Mouse (Mus musculus) liver, postnatal 0 days (tissue): ENCODE results near the gene Tmem86a. TPM values are rescaled to one million over a fixed set of nuclear protein-coding genes. Genes with fewer than 3 reads are reported as not detected.

Source experiments
- ATAC-seq: fragments of 200-750 bp; cut with Nextera tagmentation; 2 replicates; pipeline ENCODE4 v1.8.0; 2017; ENCODE audit warnings: mild to moderate bottlenecking, moderate library complexity
- DNase-seq: peaks from one replicate; pipeline ENCODE4 v3.0.0-alpha.2; 2016
- H3K27ac ChIP-seq: fragments of 300-500 bp; sonication (generic); 2 replicates; pipeline ENCODE4 v1.5.1; 2014; ENCODE audit warnings: antibody characterized with exemption, moderate library complexity, mild to moderate bottlenecking, low read depth
- H3K27me3 ChIP-seq: fragments of 300-500 bp; sonication (generic); 2 replicates; pipeline ENCODE4 v1.6.1; 2014; ENCODE audit warnings: low read length, control low read depth, mixed read lengths; ENCODE audit not compliant: insufficient read depth
- H3K36me3 ChIP-seq: fragments of 300-500 bp; sonication (generic); replicated peaks from 2 replicates; pipeline ENCODE4 v1.6.1; 2014; ENCODE audit warnings: mild to moderate bottlenecking, control low read depth, low read length, moderate library complexity, mixed read lengths; ENCODE audit not compliant: insufficient read depth
- H3K4me1 ChIP-seq: fragments of 300-500 bp; sonication (generic); 2 replicates; pipeline ENCODE4 v1.6.1; 2014; ENCODE audit warnings: antibody characterized with exemption, mild to moderate bottlenecking, control low read depth; ENCODE audit not compliant: insufficient read depth
- H3K4me2 ChIP-seq: fragments of 300-500 bp; sonication (generic); 2 replicates; pipeline ENCODE4 v1.6.1; 2014; ENCODE audit warnings: low read depth, mild to moderate bottlenecking, low read length, moderate library complexity, mixed read lengths
- H3K4me3 ChIP-seq: fragments of 300-500 bp; sonication (generic); 2 replicates; pipeline ENCODE4 v1.5.1; 2014; ENCODE audit warnings: low read depth, low read length
- H3K9ac ChIP-seq: fragments of 300-500 bp; sonication (generic); replicated peaks from 2 replicates; pipeline ENCODE4 v1.6.1; 2014; ENCODE audit warnings: mild to moderate bottlenecking, moderate library complexity
- H3K9me3 ChIP-seq: fragments of 300-500 bp; sonication (generic); 2 replicates; pipeline ENCODE4 v1.6.1; 2016; ENCODE audit warnings: mild to moderate bottlenecking, control low read depth, low read length, mixed read lengths
- CTCF ChIP-seq: sonication (generic); IDR thresholded peaks from 2 replicates; pipeline ENCODE4 v1.5.1; 2016; ENCODE audit warnings: antibody characterized with exemption, low read depth
- EP300 ChIP-seq: IDR thresholded peaks from 2 replicates; pipeline ENCODE4 v1.6.1; 2016; ENCODE audit warnings: antibody characterized with exemption, low read depth, mild to moderate bottlenecking
- WGBS: fragments of 180-500 bp; shearing (Covaris S2); extraction: QIAGEN DNeasy Blood & Tissue Kit; methylation state at CpG from one replicate; pipeline ENCODE4 v1.1.7; 2014; ENCODE audit not compliant: insufficient replicate concordance; 5-methylcytosine and 5-hydroxymethylcytosine counted together
- polyA plus RNA-seq: library from polyadenylated mRNA; unstranded; fragments of >200 nt; fragmentation: Nextera tagmentation; extraction: Ambion mirVana; gene quantifications from 2 replicates; pipeline ENCODE4 v1.2.1, GENCODE M21; 2015

Gene Tmem86a
- polyA plus RNA-seq, 1 experiment from 2014 or later: 35.6 TPM

DNA sequence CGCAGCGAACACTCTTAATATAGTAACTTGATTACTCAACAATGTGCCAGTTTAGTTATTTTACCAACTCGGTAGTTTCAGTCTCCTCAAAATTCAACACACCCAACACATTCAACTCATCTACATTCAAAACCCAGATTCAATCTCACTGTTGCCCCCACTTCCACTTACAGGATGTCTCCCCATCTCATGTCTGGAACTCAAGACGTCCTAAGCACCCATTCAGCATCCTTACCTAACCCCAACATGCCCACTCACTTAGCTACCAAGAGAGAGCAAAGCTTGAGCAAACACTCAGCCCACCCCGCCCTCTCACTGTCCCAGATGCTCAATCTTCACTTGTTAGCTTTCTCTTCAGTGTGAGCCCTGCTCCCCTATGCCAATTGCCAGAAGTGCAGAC lies 11.2 kb downstream of the Tmem86a start:
- Histone ChIP-seq H3K9ac (no peak overlapping the region), H3K9me3 (no peaks in the 10 kb centered on the region), H3K4me1 (peaks cover 11% of the 10 kb centered on the region), H3K36me3 (no peaks in the 10 kb centered on the region), H3K27ac (no peak overlapping the region), H3K27me3 (no peaks in the 10 kb centered on the region), H3K4me2 (no peak overlapping the region), H3K4me3 (no peak overlapping the region)
- 45% methylated on average over 5 of the region's 5 CpGs for WGBS
- DNase-seq (no peak), ATAC-seq (no peak)
- TF ChIP-seq EP300: no peak
- TF ChIP-seq CTCF: no peak

DNA sequence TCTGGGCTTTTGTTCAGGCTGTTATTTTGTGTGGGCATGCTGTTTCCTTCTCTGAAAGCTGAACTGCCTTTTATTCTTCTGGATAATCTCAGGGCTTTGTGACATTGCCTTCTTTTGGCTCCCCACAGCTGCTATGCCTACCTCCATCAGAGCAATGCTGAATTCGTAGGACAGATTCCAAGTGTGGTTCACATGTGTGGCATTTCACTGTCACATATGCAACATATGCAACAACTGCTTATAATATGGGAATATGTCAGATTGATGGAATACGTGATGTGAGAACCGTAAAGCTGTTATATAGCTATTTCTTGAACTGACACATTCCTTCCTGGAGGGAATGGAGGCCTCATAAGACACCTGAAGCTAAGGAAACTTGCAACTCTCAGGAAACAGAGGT lies 16.5 kb downstream of the Tmem86a start:
- no peak for TF ChIP-seq CTCF
- no peak for TF ChIP-seq EP300
- Histone ChIP-seq H3K9me3 (no peaks in the 10 kb centered on the region), H3K4me3 (no peak overlapping the region), H3K4me1 (peaks cover 3% of the 10 kb centered on the region; the same call in 1 of the 2 replicates), H3K27ac (no peak overlapping the region), H3K4me2 (no peak overlapping the region), H3K9ac (no peak overlapping the region), H3K36me3 (no peaks in the 10 kb centered on the region), H3K27me3 (no peaks in the 10 kb centered on the region)
- 78% methylated on average over 3 of the region's 3 CpGs for WGBS
- ATAC-seq (no peak), DNase-seq (no peak)

DNA sequence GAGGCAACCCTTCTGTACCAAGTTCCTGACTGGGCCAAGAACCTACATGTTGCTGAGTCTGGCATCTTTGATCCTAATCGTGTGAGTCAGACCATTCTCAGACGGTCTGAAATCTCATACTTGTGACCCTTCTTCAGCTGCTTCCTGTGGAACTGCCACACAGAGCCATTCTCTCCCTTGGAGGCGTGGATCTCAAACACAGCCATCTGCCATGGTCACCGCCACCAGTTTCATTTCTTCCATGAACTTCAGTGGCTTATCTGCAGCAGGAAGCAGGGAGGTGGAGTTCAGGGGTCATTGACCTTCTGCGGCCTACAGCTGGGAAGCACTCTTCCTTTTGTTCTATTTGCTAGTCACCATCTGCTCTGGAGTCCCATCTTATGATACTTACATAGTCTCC lies 17.5 kb downstream of the Tmem86a start:
- TF ChIP-seq CTCF (no peak), EP300 (no peak)
- Histone ChIP-seq H3K4me2 (no peak overlapping the region), H3K9ac (no peak overlapping the region), H3K27ac (no peak overlapping the region), H3K4me1 (peaks cover 4% of the 10 kb centered on the region), H3K9me3 (no peaks in the 10 kb centered on the region), H3K27me3 (no peaks in the 10 kb centered on the region), H3K4me3 (no peak overlapping the region), H3K36me3 (no peaks in the 10 kb centered on the region)
- WGBS: 43% methylated on average over 5 of the region's 5 CpGs
- peak; percentile 58 for ATAC-seq
- DNase-seq: peak; percentile 34

DNA sequence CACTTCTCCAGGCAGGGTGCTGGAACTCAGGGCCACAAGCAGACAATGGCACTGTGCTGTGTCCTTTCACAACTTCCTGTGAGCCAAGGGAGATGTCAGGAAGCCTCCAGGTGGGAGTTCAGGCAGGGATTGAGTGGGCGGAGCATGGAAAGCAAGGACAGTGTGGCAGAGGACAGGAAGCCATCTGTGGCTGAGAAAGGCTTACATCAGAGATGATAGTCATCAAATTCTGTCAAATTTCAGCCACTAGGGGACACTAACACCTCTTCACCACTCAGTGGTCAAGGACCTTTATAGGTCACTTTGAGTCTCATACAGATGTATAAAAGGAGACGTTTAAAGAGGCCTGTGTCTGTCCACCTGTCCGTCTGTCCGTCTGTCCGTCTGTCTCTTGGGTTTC lies 22.1 kb downstream of the Tmem86a start:
- DNase-seq (no peak), ATAC-seq (peak; percentile 50)
- Histone ChIP-seq H3K27me3 (no peaks in the 10 kb centered on the region), H3K27ac (no peak overlapping the region), H3K9ac (no peak overlapping the region), H3K36me3 (no peaks in the 10 kb centered on the region), H3K4me1 (peaks cover 10% of the 10 kb centered on the region), H3K9me3 (no peaks in the 10 kb centered on the region), H3K4me3 (no peak overlapping the region), H3K4me2 (no peak overlapping the region)
- peak; percentile 60 for TF ChIP-seq CTCF
- TF ChIP-seq EP300: no peak
- 72% methylated on average over 5 of the region's 5 CpGs for WGBS

DNA sequence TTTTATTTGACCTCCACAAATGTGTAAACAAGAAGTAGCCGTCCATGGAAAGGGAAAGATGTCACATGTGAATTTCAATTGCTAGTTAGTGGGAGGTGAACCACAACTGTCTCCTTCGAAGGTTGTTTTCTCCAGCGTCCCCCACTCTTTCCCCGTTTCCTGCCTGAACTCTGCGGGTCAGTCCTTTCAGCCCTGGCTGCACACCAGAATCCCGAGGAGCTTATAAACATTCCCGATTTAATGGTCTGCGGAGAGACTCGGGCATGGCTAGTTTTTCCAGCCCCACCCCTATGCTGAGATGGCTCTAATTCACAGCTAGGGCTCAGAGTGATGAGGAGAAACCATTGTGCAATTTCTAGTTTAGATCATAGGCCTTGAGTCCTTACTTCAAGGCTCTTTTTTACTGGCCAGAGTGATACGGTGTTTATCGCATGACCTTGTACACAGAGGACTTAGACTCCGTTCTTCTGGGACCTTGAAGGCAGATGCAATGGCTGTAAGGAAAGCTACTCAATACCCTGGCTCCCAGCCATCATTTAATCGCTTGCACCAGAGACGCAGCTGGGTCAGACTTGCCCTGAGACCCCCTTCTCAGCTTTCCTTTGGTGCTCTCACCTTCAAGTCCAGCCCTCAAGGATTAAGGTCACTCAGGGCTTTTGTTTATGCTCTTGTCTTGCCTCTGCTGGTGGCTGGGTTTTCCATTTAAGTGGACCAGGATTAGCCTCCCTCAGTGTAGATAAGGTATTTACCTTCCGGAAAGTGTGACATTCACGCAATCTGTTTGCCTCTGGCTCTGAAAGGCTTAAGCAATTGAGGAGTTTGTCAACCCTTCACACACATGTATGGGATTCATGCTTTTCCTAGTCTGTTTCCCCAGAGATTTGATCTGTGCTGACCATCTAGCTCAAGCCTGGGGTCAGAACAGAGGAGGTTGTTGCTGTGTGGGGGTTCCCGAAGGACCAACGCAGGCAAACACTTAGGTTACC lies 23.4 kb downstream of the Tmem86a start:
- no peaks in the 10 kb centered on the region for H3K9me3 ChIP-seq
- WGBS: 55% methylated on average over 18 of the region's 18 CpGs
- peaks cover 10% of the 10 kb centered on the region for H3K4me1 ChIP-seq
- DNase-seq (peak; percentile 19), ATAC-seq (peak; percentile 73)
- H3K4me3 ChIP-seq: no peak overlapping the region
- no peak overlapping the region for H3K9ac ChIP-seq
- TF ChIP-seq CTCF: no peak
- TF ChIP-seq EP300: no peak
- no peak overlapping the region for H3K4me2 ChIP-seq
- 0 out of 2 replicates have a peak overlapping the region, but pooled peaks have one; percentile 13 for H3K27ac ChIP-seq
- H3K36me3 ChIP-seq: no peaks in the 10 kb centered on the region
- no peaks in the 10 kb centered on the region for H3K27me3 ChIP-seq

DNA sequence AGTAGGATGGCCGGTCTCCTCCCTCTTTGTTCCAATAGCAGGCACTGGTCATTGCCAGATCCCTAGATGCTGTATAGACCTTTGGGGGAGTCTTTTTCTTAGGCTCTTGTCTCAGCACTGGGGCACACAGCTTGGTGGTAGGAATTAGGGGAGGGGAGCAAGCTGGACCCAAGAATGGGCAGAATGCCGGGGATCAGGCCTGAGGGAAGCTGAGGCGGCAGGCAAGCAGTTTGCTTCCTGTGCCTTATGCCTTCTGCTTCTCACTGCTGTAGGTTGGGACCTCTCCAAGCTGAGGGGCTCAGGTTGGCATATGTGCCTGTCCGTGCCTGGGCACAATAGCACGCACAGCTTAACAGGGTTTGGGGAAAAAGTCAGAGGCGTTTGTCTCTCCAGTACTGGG lies 25.8 kb downstream of the Tmem86a start:
- Histone ChIP-seq H3K4me1 (peaks cover 10% of the 10 kb centered on the region), H3K27ac (no peak overlapping the region), H3K27me3 (no peaks in the 10 kb centered on the region), H3K4me2 (no peak overlapping the region), H3K9ac (no peak overlapping the region), H3K9me3 (no peaks in the 10 kb centered on the region), H3K4me3 (no peak overlapping the region), H3K36me3 (no peaks in the 10 kb centered on the region)
- no peak for DNase-seq
- no peak for ATAC-seq
- 83% methylated on average over 6 of the region's 6 CpGs for WGBS
- TF ChIP-seq EP300 (no peak), CTCF (no peak)
